Mouse (Mus musculus) naive thymus-derived CD4-positive, alpha-beta T cell, adult 5 months (primary cell): ENCODE results near the gene Tlnrd1. TPM values are rescaled to one million over a fixed set of nuclear protein-coding genes. Genes with fewer than 3 reads are reported as not detected.

Source experiments
- polyA plus RNA-seq: library from polyadenylated mRNA; unstranded; fragments of 100-300 nt; shearing (Covaris generic); gene quantifications from one replicate; pipeline ENCODE4 v1.2.1, GENCODE M21; 2017

Gene Tlnrd1
- 4.0 TPM for polyA plus RNA-seq

GRCm38 (mm10) chr7:83884021-83884658 lies at the start of gene Tlnrd1, which contains the start of gene Mesd:
Gene Tlnrd1 (minus strand): TSS chr7:83884305.
Gene Mesd (plus strand): TSS chr7:83884466.

Other genes starting within 250 kb of the Tlnrd1 start
- gene Il16, start 138.6 kb downstream of the Tlnrd1 start, polyA plus RNA-seq = 376 TPM
- gene Cfap161, start 89.4 kb downstream of the Tlnrd1 start, polyA plus RNA-seq = not detected
- 42.1 TPM for gene Mesd, start 161 bp upstream of the Tlnrd1 start, polyA plus RNA-seq
- 0.12 TPM for gene Cemip, start 202.2 kb upstream of the Tlnrd1 start, polyA plus RNA-seq